Mouse (Mus musculus) erythroblast, embryonic 14.5 days (primary cell): Measurements from ENCODE around the gene Tatdn2.

Experiments
- GATA1 ChIP-seq: IDR thresholded peaks from 2 replicates; pipeline ENCODE4 v1.6.1; 2012; ENCODE audit warnings: low read length, inconsistent platforms, mixed read lengths
- TAL1 ChIP-seq: IDR thresholded peaks from 3 replicates; pipeline ENCODE4 v1.6.1; 2012; ENCODE audit warnings: low read length, inconsistent platforms, mixed read lengths

GRCm38 (mm10) chr6:113717541-113717940 lies 20.7 kb downstream of the Tatdn2 start:
- TF ChIP-seq GATA1 (no peak), TAL1 (no peak)
